Mouse (Mus musculus): ENCODE data around the gene Ttc26.
"Not testable (repeated sequence)": the region's sequence is repeated elsewhere in the genome, so short reads cannot be mapped to it uniquely, and the experiment has no call there.

Ttc26 gene

DNA sequence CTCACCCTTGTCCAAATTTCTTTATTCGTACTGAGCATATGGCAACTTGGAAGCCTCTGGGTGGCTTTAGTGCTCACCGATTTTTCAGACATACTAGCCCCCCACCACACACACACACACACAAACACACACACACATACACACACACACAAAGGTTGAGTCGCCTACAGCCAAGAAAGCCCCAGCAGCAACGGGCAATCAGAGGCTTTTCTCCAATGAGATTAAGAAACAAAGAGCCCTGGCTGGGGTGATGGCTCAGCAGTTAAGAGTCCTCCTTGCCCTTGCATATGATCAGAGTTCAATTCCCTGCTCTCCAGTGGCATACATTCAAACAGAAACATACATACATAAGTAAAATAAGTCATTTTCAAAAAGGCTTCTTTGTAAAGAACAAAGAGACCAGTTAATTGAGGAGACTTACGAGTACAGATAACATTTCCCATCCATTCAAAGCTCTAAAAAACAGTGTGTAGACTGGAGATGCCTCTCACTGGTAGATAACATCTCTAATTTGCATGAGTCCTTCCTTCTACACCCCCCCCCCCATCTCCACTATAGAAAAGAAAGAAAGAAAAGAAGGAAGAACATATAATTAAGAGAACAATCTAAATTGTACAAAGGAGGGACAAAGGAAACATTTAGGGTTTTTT, 23.5 kb upstream of the Ttc26 start:
- no peak for DNase-seq

DNA sequence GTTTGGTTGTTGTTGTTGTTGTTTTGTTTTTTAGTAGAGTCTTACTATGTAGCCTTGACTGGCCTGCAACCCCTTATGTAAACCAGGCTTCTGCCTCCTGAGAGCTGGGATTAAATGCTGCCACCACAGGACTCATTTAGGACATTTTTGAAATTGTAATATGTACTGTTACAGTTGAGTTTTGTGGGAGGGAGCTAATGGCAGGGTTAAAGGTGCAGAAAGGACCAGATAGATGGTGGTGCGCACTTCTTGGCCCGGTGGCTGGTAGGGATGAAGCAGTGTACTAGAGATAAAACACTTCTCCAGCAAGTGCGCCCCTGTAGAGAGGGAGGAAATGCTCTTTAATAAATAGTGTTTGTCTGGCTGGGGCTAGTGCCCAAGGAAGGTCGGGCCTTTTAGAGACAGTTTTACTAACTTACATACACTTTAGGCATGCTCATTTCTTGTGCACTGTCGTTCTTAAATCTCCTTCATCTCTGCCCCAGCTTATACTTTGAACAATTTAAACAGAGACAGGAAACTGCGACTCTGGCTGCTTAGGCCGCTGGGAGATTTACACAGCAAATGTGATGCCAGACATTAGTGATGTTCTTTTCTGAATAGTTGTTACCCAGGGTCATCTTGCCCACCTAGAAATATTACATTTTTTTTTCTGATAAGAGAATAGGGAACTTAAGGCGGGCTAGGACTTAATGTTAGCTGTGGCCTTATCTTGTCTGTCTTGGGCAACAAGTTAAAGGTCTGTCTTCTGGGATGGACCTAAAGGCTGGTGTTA, 22.8 kb upstream of the Ttc26 start:
- no peak for DNase-seq

DNA sequence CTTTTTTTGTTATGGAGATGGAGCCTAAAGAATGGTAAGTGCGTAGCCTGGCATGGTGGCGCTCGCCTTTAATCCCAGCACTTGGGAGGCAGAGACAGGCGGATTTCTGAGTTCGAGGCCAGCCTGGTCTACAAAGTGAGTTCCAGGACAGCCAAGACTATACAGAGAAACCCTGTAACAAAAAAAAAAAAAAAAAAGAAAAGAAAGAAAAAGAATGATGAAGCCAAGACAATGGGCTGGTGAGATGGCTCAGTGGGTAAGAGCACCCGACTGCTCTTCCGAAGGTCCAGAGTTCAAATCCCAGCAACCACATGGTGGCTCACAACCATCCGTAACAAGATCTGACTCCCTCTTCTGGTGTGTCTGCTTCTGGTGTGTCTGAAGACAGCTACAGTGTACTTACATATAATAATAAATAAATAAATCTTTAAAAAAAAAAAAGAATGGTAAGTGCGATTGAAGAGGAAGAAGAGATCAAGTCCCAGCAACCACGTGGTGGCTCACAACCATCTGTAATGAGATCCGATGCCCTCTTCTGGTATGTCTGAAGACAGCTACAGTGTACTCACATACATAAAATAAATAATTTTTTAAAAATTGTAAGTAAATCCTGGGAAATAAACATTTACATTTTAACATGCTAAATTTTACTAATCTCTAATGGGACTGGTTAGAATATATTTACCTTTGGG, 22.1 kb upstream of the Ttc26 start:
- DNase-seq: not testable (repeated sequence)

DNA sequence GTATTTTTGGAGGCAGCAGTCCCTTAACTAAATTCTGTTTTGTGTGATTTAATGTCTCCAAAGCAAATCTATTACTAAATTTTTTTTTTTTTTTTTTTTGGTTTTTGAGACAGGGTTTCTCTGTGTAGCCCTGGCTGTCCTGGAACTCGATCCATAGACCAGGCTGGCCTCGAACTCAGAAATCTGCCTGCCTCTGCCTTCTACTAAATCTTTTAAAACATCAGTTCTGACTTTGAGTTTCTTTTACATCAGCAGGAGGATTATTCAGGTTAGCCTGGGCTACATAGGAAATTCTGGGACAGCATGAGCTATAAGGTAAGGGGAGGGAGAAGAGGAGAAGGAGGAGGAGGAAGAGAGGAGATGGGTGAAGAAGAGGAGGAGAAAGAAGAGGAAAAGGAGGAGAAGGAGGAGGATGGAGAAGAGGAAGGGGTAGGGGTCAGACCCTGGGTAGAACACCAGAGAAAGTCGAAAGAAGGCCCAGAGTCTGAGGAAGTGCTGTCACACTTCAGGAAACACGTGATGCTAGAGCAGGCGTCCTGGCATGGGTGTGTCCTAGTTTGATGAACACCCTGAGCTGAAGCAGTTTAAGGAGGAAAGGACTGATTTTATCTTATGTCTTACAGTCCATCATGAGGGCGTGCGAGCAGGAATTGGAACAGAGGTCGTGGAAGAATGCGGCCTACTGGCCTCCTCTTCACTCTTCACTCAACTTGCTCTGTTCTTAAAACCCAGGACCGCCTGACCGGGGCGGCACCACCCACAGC, 21.4 kb upstream of the Ttc26 start:
- DNase-seq: peak; percentile 24

GRCm38 (mm10) chr6:38361065-38361464, 20.2 kb upstream of the Ttc26 start:
- no peak for DNase-seq

DNA sequence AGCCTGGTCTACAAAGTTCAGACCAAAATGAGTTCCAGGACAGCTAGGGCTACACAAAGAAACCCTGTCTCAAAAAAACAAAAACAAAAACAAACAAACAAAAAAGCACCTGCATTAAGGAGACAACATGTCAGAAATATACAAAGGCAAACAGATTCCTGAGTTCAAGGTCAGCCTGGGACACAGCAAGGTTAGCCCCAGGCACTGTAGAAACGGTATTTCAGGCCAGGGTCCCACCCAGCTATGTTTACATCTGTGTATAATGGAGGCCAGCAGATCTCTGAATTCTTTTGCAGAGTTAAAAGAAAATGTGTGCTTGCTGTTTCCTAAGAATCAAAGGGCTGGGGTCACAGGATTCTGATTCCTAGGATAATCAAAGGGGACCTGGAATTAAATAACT, 19.3 kb upstream of the Ttc26 start:
- DNase-seq: no peak

DNA sequence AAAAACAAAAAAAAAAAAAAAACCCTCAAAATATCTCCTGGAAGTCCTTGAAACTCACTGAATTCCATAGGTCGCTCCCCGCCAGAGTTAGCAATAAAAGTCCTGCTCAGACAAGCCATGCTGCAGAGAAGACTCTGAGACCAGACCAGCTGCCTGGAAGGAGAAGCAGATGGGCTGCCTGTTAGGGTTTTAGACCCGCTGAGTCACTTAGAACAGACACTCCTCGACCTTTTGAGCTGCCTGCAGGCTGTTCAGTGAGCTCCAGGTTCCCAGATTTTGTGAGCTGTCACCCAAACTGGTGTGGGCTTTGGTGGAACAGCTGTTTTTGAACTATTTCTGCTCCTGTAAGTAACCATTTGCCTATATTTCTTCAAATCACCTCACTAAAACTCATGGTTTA, 17.9 kb upstream of the Ttc26 start:
- DNase-seq: no peak

DNA sequence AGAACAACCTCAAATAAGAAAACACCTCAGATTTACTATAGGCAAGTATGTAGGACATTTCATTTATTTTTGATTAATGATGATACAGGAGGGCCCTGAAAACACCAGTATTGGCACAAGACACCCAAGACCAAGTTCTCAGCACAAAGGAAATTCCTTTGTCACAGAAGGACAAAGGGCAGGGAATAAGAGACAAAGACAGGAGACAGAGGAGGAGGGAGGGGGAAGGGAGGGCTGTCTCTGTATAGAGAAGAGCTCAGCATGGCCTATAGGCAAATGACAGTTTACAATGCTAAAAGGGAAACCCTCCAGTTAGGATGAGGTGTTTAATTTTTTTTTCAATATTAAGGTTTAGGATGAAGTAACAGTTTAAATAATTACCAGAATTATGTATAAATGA, 17.1 kb upstream of the Ttc26 start:
- no peak for DNase-seq

GRCm38 (mm10) chr6:38369945-38370344, 11.3 kb upstream of the Ttc26 start:
- DNase-seq: no peak

DNA sequence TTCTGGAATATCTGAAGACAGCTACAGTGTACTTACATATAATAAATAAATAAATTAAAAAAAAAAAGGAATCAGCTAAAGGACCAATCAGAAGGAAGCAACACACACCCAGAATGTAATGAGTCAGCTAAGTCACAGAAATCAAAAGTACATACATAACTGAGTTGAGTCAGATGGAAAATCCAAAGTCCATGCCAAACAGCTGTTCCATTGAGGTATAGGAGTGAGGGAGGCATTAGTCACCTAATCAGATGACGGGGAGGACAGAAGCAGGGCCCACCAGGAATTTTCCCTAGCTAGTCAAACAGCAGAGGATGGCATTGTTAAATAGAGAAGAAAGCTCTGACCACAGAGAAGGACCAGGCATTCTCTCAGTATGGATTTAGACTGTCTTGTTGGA, 7.0 kb upstream of the Ttc26 start:
- DNase-seq: no peak

- DNase-seq: no peak
These were observed 523 bp upstream of the Ttc26 start for GRCm38 (mm10) chr6:38380764-38381128.

GRCm38 (mm10) chr6:38389671-38390070, 8.4 kb downstream of the Ttc26 start:
- DNase-seq: peak; percentile 65

GRCm38 (mm10) chr6:38432457-38432856, 51.2 kb downstream of the Ttc26 start:
- DNase-seq: not testable (repeated sequence)

- peak; percentile 99 for DNase-seq
These were observed 52.2 kb downstream of the Ttc26 start, which contains the start of gene Ubn2 for GRCm38 (mm10) chr6:38433261-38434033. Gene Ubn2 (plus strand): TSS chr6:38433950.

DNA sequence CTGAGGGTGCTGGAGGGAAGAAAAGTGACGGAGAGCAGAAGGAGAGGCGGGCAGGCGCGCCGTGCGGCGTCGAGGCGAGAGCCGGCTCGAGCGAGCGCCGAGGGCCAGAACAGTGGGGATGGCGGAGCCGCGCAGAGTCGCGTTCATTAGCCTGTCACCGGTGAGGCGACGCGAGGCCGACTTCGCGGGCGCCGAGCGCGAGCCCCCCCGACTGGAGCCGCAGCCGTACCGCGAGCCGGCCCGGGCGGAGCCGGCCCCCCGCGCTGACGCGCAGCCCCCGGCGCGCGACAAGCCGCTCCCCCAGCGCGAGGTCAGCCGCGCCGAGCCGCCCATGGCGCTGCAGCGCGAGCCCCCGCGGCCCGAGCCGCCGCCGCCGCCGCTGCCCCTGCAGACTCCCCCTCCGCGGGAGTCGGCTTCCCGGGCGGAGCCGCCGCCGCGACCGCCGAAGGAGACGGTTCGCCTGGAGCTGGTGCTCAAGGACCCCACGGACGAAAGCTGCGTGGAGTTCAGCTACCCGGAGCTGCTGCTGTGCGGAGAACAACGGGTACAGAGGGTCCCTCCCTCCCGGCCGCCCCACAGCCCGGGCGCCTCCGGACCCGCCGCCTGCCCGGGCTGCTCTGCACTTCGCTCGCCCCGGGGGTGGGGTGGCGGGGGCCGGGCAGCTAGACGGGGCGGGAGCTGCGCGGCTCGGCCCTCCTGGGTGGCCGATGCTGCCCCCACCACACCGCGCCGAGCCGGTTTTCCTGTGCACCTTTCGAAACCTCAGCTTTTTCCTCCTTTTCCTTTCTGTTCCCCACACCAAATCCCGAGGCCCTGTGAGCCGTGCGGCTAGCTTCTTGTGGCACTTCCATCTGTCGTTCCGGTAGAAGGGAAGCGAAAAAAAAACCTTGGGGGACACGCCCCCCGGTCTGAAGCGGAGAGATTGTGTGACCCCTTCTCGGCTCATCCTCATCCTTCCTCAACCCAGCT, 53.1 kb downstream of the Ttc26 start:
- peak; percentile 51 for DNase-seq

GRCm38 (mm10) chr6:38443842-38444241, 62.6 kb downstream of the Ttc26 start:
- no peak for DNase-seq

GRCm38 (mm10) chr6:38448295-38448694, 67.0 kb downstream of the Ttc26 start:
- no peak for DNase-seq

DNA sequence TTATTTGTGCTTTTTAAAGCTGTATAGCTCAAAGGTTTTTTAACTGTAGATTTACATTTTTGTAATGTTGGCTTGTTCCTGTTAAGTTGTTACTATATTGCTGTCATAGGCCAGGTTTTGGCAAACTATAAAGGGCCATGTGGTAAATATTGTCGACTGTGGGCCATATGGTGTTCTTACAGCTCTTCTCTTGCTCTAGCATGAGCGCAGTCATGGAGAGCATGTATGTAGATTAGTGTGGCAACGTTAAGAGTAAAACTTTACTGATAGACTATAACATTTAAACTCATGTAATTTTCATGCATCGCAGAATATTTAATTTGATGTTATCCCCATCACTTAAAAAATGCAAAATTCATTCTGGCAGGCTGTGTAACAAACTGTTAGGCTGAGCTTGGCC, 71.8 kb downstream of the Ttc26 start:
- DNase-seq: no peak

DNA sequence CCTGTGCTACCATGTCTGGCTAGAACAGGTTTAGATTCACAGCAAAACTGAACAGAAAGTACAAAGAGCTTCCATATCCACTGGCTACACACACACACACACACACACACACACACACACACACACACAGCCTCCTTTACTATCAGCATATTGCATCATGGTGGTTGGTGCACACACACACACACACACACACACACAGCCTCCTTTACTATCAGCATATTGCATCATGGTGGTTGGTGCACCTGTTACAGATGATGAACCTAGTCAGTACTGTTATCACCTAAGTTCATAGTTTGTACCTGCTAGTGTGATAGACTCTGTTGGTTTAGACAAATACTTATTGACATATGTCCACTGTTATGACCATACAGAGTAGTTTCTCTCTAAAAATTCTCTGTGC, 75.2 kb downstream of the Ttc26 start:
- DNase-seq: not testable (repeated sequence)

DNA sequence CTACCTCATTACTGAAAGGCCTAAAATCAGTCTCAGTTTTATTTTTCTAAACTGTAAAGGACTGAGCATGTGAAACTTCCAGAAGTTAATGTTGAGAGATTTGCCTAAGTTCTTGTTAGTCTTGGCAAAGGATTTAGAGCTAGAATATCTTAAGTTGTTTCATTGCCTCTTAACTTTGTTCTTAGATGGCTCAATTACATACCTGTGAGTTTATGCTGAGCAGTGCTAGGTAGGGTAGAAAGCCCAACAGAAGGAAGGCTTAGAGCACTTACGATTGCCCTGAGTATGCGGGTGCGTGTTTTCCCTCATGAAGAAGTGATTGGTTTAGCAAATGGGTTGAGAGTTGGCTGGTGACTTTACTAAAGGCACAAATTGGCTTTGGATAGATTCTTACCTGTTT, 76.8 kb downstream of the Ttc26 start:
- no peak for DNase-seq

GRCm38 (mm10) chr6:38469591-38469990, 88.3 kb downstream of the Ttc26 start:
- DNase-seq: no peak
